Mouse (Mus musculus) stomach, postnatal 0 days (tissue): ENCODE results near the gene Heca.

Source experiments
- CTCF ChIP-seq: IDR thresholded peaks from 2 replicates; pipeline ENCODE4 v1.5.1; 2016; ENCODE audit warnings: antibody characterized with exemption, low read depth, mild to moderate bottlenecking, moderate library complexity
- EP300 ChIP-seq: optimal IDR thresholded peaks from 2 replicates; pipeline ENCODE3; 2016; ENCODE audit warnings: antibody characterized with exemption

- TF ChIP-seq EP300 (no peak), CTCF (no peak)
These were observed 22.7 kb downstream of the Heca start for GRCm38 (mm10) chr10:17925200-17925599.
